Mouse (Mus musculus) ES-E14 (cell line): ENCODE data around the gene Slc24a4. TPM values are rescaled to one million over a fixed set of nuclear protein-coding genes. Genes with fewer than 3 reads are reported as not detected.
A peak's percentile ranks its signal among the peaks of the same experiment; 100 is the strongest.

Experiments
- DNase-seq: peaks from one replicate; pipeline ENCODE4 v3.0.0-alpha.2; 2013; ENCODE audit warnings: low read depth, low spot score
- H3K27ac ChIP-seq: 2 replicates; pipeline ENCODE4 v1.5.1; 2012; ENCODE audit warnings: low read depth, mild to moderate bottlenecking, low read length, moderate library complexity, mixed read lengths; ENCODE audit not compliant: poor library complexity, insufficient read depth, severe bottlenecking
- H3K36me3 ChIP-seq: 2 replicates; pipeline ENCODE4 v1.6.1; 2012; ENCODE audit warnings: mild to moderate bottlenecking, low read length, moderate library complexity, mixed read lengths; ENCODE audit not compliant: control insufficient read depth, poor library complexity, insufficient read depth, severe bottlenecking
- H3K4me1 ChIP-seq, 2 experiments: fragments of 150-350 bp in 1 of 2; sonication (generic) in 1 of 2; 2 replicates each; pipeline ENCODE4 v1.6.1; 2012; ENCODE audit warnings: low read length in 2 of 2, mild to moderate bottlenecking in 1 of 2, mixed read lengths in 1 of 2; ENCODE audit not compliant: control insufficient read depth in 2 of 2, insufficient read depth in 2 of 2, poor library complexity in 1 of 2
- H3K4me3 ChIP-seq, 2 experiments: fragments of 150-350 bp in 1 of 2; sonication (generic) in 1 of 2; 2 replicates each; pipeline ENCODE4 v1.5.1; 2012; ENCODE audit warnings: low read length in 2 of 2, low read depth in 1 of 2, mild to moderate bottlenecking in 1 of 2, mixed read lengths in 1 of 2; ENCODE audit not compliant: insufficient read depth in 1 of 2, poor library complexity in 1 of 2, severe bottlenecking in 1 of 2
- H3K9ac ChIP-seq: 2 replicates; pipeline ENCODE4 v1.6.1; 2012; ENCODE audit warnings: low read depth, mild to moderate bottlenecking, low read length, mixed read lengths; ENCODE audit not compliant: poor library complexity, insufficient read depth, severe bottlenecking
- H3K9me3 ChIP-seq: fragments of 150-350 bp; sonication (generic); 2 replicates; pipeline ENCODE4 v1.6.1; 2012; ENCODE audit warnings: low read depth, mild to moderate bottlenecking, low read length; ENCODE audit not compliant: control insufficient read depth, insufficient read depth
- CHD2 ChIP-seq: IDR thresholded peaks from 2 replicates; pipeline ENCODE4 v1.6.1; 2014; ENCODE audit warnings: mild to moderate bottlenecking, low read depth, low read length, inconsistent platforms
- HCFC1 ChIP-seq: IDR thresholded peaks from 2 replicates; pipeline ENCODE4 v1.6.1; 2012; ENCODE audit warnings: low read length, inconsistent platforms, borderline replicate concordance; ENCODE audit not compliant: insufficient read depth
- MAFK ChIP-seq: IDR thresholded peaks from 2 replicates; pipeline ENCODE4 v1.6.1; 2014; ENCODE audit warnings: mild to moderate bottlenecking, low read depth, low read length, inconsistent platforms; ENCODE audit not compliant: insufficient read depth
- ZC3H11A ChIP-seq: IDR thresholded peaks from 2 replicates; pipeline ENCODE4 v1.6.1; 2012; ENCODE audit warnings: low read depth, mild to moderate bottlenecking, inconsistent platforms, low read length, borderline replicate concordance
- ZNF384 ChIP-seq: IDR thresholded peaks from 2 replicates; pipeline ENCODE4 v1.6.1; 2012; ENCODE audit warnings: low read depth, low read length, inconsistent platforms
- in situ Hi-C, 2 experiments: fragments of 600-800 bp; cut with MboI; formaldehyde crosslinking; loops; one replicate each; pipeline ENCODE4 v1.15.1; 2025; ENCODE audit warnings: low sequenced_read_pairs in 2 of 2, inconsistent platforms in 1 of 2; ENCODE audit not compliant: unreplicated experiment in 2 of 2
- total RNA-seq: library from RNA; depleted of rRNA; stranded (reverse); fragments of 300-350 nt; gene quantifications from 2 replicates; pipeline ENCODE4 v1.2.3, GENCODE M21; 2012; rRNA removed

Gene Slc24a4
- total RNA-seq: 0.27 TPM in 1 of 2 replicates, not detected in the other

DNA sequence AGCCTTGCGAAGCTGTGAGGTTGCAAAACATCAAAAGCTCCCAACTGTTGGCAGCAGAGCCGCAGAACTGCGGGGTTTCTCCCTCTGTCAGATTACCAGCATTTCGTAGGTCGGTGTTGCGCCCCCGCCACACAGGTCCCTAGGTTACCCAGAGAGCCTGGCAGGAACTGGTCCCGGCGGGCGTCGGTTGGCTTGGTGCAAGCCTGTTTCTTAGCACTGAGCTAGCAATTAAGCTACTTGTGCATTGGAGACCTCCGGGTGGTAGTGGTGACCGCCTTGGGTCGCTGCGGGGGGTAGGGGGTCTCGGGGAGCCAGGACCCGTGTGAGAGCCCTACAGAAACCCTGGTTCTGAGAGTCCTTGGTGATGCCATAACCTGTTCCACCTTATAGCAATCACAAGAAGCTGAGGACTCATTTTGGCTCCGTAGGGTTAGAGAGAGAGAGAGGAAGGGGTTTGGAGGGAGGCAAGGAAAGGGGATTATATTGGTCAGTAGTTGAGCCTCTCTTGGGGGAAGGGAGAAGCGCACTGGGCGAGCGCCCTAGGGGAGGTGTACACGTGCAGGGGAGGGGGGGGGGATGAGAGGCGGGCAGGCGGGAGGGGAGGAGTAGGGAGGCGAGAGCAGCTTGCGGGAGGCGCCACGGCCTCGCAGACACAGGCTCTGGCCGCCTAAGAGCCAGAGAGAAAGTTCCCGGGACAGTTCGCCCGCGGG lies at the start of gene Slc24a4:
TSS of gene Slc24a4 (plus strand) at position 653 of the 710 bp plus-strand sequence.
- Histone ChIP-seq H3K9ac (peak within 1 kb of the TSS; percentile 40), H3K4me1 (no peaks in the 10 kb centered on the region), H3K27ac (no peak within 1 kb of the TSS), H3K9me3 (no peaks in the 10 kb centered on the region), H3K36me3 (no peaks in the 10 kb centered on the region), H3K4me3 (peak within 1 kb of the TSS; percentile 54 to 63)
- TF ChIP-seq HCFC1 (no peak), ZC3H11A (no peak), ZNF384 (no peak), MAFK (no peak), CHD2 (no peak)
- peak; percentile 22 for DNase-seq
- in situ Hi-C loops: no loop called here

- no peak overlapping the region for H3K9ac ChIP-seq
- in situ Hi-C loops: no loop called here
- no peak for TF ChIP-seq ZNF384
- no peaks in the 10 kb centered on the region for H3K4me1 ChIP-seq
- no peaks in the 10 kb centered on the region for H3K36me3 ChIP-seq
- no peak overlapping the region for H3K27ac ChIP-seq
- H3K4me3 ChIP-seq: no peak overlapping the region
- no peak for DNase-seq
- H3K9me3 ChIP-seq: no peaks in the 10 kb centered on the region
Measured at GRCm38 (mm10) chr12:102082648-102083425, 45.7 kb upstream of the Slc24a4 start.

- in situ Hi-C loops: no loop called here
- Histone ChIP-seq H3K9me3 (no peaks in the 10 kb centered on the region), H3K4me3 (no peak overlapping the region), H3K9ac (no peak overlapping the region), H3K36me3 (no peaks in the 10 kb centered on the region), H3K27ac (no peak overlapping the region), H3K4me1 (no peaks in the 10 kb centered on the region)
- TF ChIP-seq HCFC1 (no peak), ZNF384 (no peak), ZC3H11A (no peak), MAFK (no peak), CHD2 (no peak)
- no peak for DNase-seq
Measured at GRCm38 (mm10) chr12:102090535-102090934, 38.0 kb upstream of the Slc24a4 start.

- Histone ChIP-seq H3K27ac (no peak overlapping the region), H3K4me3 (no peak overlapping the region), H3K9ac (no peak overlapping the region), H3K36me3 (no peaks in the 10 kb centered on the region), H3K4me1 (no peaks in the 10 kb centered on the region), H3K9me3 (no peaks in the 10 kb centered on the region)
- DNase-seq: no peak
- TF ChIP-seq CHD2 (no peak), HCFC1 (no peak), ZC3H11A (no peak), MAFK (no peak), ZNF384 (no peak)
- in situ Hi-C loops: no loop called here
Measured at GRCm38 (mm10) chr12:102092342-102093094, 36.0 kb upstream of the Slc24a4 start.
